Mouse (Mus musculus): ENCODE measurements around the gene Thrb. TPM values are rescaled to one million over a fixed set of nuclear protein-coding genes. Genes with fewer than 3 reads are reported as not detected.

Gene Thrb
- polyA plus RNA-seq, 2 experiments: 1.3 to 3.9 TPM

DNA sequence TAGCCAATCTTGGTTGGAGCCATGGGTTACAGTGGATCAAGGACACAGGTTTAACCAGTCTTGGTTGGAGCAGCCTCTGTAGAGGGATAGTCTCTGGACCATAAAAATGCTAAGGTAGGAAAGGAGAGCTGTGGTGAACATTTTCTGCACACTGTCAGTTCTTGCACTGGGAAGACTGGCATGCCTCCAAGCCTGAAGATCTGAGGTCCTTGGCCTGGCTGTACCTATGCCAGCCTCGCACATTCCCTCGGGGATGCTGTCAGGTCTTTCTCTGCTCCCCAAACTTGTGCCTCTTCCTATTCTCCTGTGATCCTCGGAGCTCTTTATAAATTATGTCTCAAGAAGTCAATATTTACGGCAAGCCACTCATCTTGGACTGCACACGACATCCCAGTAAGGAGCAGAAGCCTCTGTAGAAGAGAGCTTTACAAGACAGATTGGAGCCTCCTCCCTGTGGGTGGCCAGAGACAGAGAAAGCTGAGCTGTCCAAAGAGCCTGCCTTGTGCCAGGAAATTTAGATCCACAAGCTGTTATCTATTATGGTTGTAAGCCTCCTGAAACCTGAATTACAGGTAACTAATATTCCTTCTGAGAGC lies 199.8 kb downstream of the Thrb start:
- WGBS: 65% methylated on average over 5 of the region's 5 CpGs
- DNase-seq (ENCODE audit: low spot score): no peak
- H3K27me3 ChIP-seq (ENCODE audit: control insufficient read depth, insufficient read depth, low read length): no peaks in the 10 kb centered on the region
- no peaks in the 10 kb centered on the region for H3K9me3 ChIP-seq (ENCODE audit: control insufficient read depth, low read length)
- H3K27ac ChIP-seq (replicated peaks; ENCODE audit: low read depth, low read length): no peak overlapping the region
- H3K36me3 ChIP-seq (ENCODE audit: control insufficient read depth, insufficient read depth, low read length): no peaks in the 10 kb centered on the region
- ATAC-seq (ENCODE audit: low FRiP score, low read depth): no peak
- H3K9ac ChIP-seq (ENCODE audit: low read depth, low read length, severe bottlenecking): no peak overlapping the region
- no peaks in the 10 kb centered on the region for H3K4me1 ChIP-seq (ENCODE audit: control insufficient read depth, insufficient read depth, low read length)
- no peak for TF ChIP-seq POLR2A (IDR thresholded peaks at IDR 0.05; ENCODE audit: borderline replicate concordance, extremely low read depth, insufficient read depth, insufficient read length)
- no peak overlapping the region for H3K4me3 ChIP-seq (replicated peaks; ENCODE audit: low read length)
- H3K4me2 ChIP-seq (replicated peaks; ENCODE audit: low read depth, low read length, severe bottlenecking): no peak overlapping the region

- Histone ChIP-seq H3K9ac (ENCODE audit: low read depth, low read length, severe bottlenecking) (no peak overlapping the region), H3K27me3 (ENCODE audit: control insufficient read depth, insufficient read depth, low read length) (no peaks in the 10 kb centered on the region), H3K27ac (replicated peaks; ENCODE audit: low read depth, low read length) (no peak overlapping the region), H3K4me2 (replicated peaks; ENCODE audit: low read depth, low read length, severe bottlenecking) (no peak overlapping the region), H3K36me3 (ENCODE audit: control insufficient read depth, insufficient read depth, low read length) (no peaks in the 10 kb centered on the region), H3K9me3 (ENCODE audit: control insufficient read depth, low read length) (no peaks in the 10 kb centered on the region), H3K4me1 (ENCODE audit: control insufficient read depth, insufficient read depth, low read length) (no peaks in the 10 kb centered on the region), H3K4me3 (replicated peaks; ENCODE audit: low read length) (no peak overlapping the region)
- no peak for TF ChIP-seq POLR2A (IDR thresholded peaks at IDR 0.05; ENCODE audit: borderline replicate concordance, extremely low read depth, insufficient read depth, insufficient read length)
- no peak for DNase-seq (ENCODE audit: low spot score)
- no peak for ATAC-seq (ENCODE audit: low FRiP score, low read depth)
- 89% methylated on average over 3 of the region's 3 CpGs for WGBS
Measured at GRCm38 (mm10) chr14:17862651-17863050, 202.6 kb downstream of the Thrb start.

DNA sequence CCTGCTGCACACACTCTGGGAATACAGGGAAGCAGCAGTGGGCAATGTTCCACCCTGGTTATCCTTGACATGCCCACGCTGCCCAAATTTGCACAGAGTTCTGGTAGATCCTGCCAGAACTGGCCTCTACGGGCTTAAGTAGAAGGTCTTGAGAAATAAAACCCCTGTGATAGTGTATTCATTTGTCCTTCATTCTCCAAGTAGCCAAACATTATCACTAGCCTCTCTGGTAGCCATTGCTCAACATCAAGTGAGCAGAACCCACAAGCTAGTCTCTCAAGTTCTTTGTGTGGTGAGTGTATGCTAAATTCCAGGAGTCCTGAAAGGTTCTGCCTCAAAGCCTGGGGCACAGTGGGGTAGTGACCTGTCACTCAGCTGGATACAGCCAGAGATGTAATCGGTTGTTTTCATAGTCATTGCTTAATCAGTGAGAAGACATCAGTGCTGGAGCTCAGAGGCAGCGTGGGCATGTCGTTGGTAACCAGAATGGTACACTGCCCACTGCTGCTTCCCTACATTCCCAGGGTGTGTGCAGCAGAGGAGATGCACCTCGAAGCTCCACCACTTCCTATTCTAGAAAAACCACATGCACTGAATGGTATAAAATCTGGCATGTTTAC lies 203.8 kb downstream of the Thrb start:
- no peak for TF ChIP-seq POLR2A (IDR thresholded peaks at IDR 0.05; ENCODE audit: borderline replicate concordance, extremely low read depth, insufficient read depth, insufficient read length)
- no peak for ATAC-seq (ENCODE audit: low FRiP score, low read depth)
- Histone ChIP-seq H3K36me3 (ENCODE audit: control insufficient read depth, insufficient read depth, low read length) (no peaks in the 10 kb centered on the region), H3K4me2 (replicated peaks; ENCODE audit: low read depth, low read length, severe bottlenecking) (no peak overlapping the region), H3K27me3 (ENCODE audit: control insufficient read depth, insufficient read depth, low read length) (no peaks in the 10 kb centered on the region), H3K4me3 (replicated peaks; ENCODE audit: low read length) (no peak overlapping the region), H3K9ac (ENCODE audit: low read depth, low read length, severe bottlenecking) (no peak overlapping the region), H3K27ac (replicated peaks; ENCODE audit: low read depth, low read length) (no peak overlapping the region), H3K4me1 (ENCODE audit: control insufficient read depth, insufficient read depth, low read length) (no peaks in the 10 kb centered on the region), H3K9me3 (ENCODE audit: control insufficient read depth, low read length) (no peaks in the 10 kb centered on the region)
- no peak for DNase-seq (ENCODE audit: low spot score)
- WGBS: 76% methylated on average over 6 of the region's 6 CpGs

DNA sequence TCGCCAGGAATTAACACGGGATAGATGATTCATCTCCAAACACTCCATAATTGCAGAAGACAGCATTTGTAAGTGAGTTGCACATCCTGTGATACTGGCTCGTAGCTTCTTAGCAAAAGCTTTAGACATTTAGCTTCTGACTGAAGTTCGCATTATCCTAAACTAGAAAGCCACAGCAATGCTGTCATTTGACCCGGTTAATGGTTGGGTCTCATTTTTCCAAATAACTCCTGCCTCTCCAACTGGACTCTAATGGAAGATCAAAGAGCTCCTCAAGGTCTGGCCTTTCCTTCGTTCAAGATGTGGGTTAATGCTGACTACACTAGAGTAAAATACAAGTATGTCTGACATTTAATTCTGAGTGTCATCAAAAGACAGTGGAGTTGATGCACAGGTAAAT lies 208.3 kb downstream of the Thrb start:
- H3K4me2 ChIP-seq (replicated peaks; ENCODE audit: low read depth, low read length, severe bottlenecking): no peak overlapping the region
- H3K4me3 ChIP-seq (replicated peaks; ENCODE audit: low read length): no peak overlapping the region
- no peaks in the 10 kb centered on the region for H3K9me3 ChIP-seq (ENCODE audit: control insufficient read depth, low read length)
- no peak overlapping the region for H3K9ac ChIP-seq (ENCODE audit: low read depth, low read length, severe bottlenecking)
- H3K36me3 ChIP-seq (ENCODE audit: control insufficient read depth, insufficient read depth, low read length): no peaks in the 10 kb centered on the region
- H3K27me3 ChIP-seq (ENCODE audit: control insufficient read depth, insufficient read depth, low read length): no peaks in the 10 kb centered on the region
- 53% methylated on average over 6 of the region's 6 CpGs for WGBS
- no peak overlapping the region for H3K27ac ChIP-seq (replicated peaks; ENCODE audit: low read depth, low read length)
- no peaks in the 10 kb centered on the region for H3K4me1 ChIP-seq (ENCODE audit: control insufficient read depth, insufficient read depth, low read length)
- TF ChIP-seq POLR2A (IDR thresholded peaks at IDR 0.05; ENCODE audit: borderline replicate concordance, extremely low read depth, insufficient read depth, insufficient read length): no peak
- ATAC-seq (ENCODE audit: low FRiP score, low read depth) (no peak), DNase-seq (ENCODE audit: low spot score) (no peak)

- H3K4me2 ChIP-seq (replicated peaks; ENCODE audit: low read depth, low read length, severe bottlenecking): no peak overlapping the region
- H3K27me3 ChIP-seq (ENCODE audit: control insufficient read depth, insufficient read depth, low read length): no peaks in the 10 kb centered on the region
- DNase-seq (ENCODE audit: low spot score) (no peak), ATAC-seq (ENCODE audit: low FRiP score, low read depth) (no peak)
- H3K4me1 ChIP-seq (ENCODE audit: control insufficient read depth, insufficient read depth, low read length): no peaks in the 10 kb centered on the region
- no peak overlapping the region for H3K4me3 ChIP-seq (replicated peaks; ENCODE audit: low read length)
- no peaks in the 10 kb centered on the region for H3K36me3 ChIP-seq (ENCODE audit: control insufficient read depth, insufficient read depth, low read length)
- no peak overlapping the region for H3K9ac ChIP-seq (ENCODE audit: low read depth, low read length, severe bottlenecking)
- H3K9me3 ChIP-seq (ENCODE audit: control insufficient read depth, low read length): no peaks in the 10 kb centered on the region
- no peak overlapping the region for H3K27ac ChIP-seq (replicated peaks; ENCODE audit: low read depth, low read length)
- no peak for TF ChIP-seq POLR2A (IDR thresholded peaks at IDR 0.05; ENCODE audit: borderline replicate concordance, extremely low read depth, insufficient read depth, insufficient read length)
- 54% methylated on average over 2 of the region's 2 CpGs for WGBS
Measured at GRCm38 (mm10) chr14:17875946-17876345, 215.9 kb downstream of the Thrb start.
